Mouse (Mus musculus) erythroblast, embryonic 14.5 days (primary cell): ENCODE data around the gene Ccdc141. TPM values are rescaled to one million over a fixed set of nuclear protein-coding genes. Genes with fewer than 3 reads are reported as not detected.

Source experiments
- H3K27me3 ChIP-seq: 2 replicates; pipeline ENCODE4 v1.6.1; 2012; ENCODE audit warnings: inconsistent platforms; ENCODE audit not compliant: control insufficient read depth
- H3K36me3 ChIP-seq: 2 replicates; pipeline ENCODE4 v1.6.1; 2012; ENCODE audit warnings: mild to moderate bottlenecking, inconsistent platforms; ENCODE audit not compliant: control insufficient read depth
- H3K4me1 ChIP-seq: 2 replicates; pipeline ENCODE4 v1.6.1; 2012; ENCODE audit warnings: inconsistent platforms; ENCODE audit not compliant: control insufficient read depth
- H3K4me3 ChIP-seq: replicated peaks from 2 replicates; pipeline ENCODE3; 2012; ENCODE audit warnings: moderate library complexity, mild to moderate bottlenecking, inconsistent platforms
- H3K9me3 ChIP-seq: 2 replicates; pipeline ENCODE4 v1.6.1; 2012; ENCODE audit warnings: low read length, inconsistent platforms, mixed read lengths; ENCODE audit not compliant: control insufficient read depth
- GATA1 ChIP-seq: IDR thresholded peaks from 2 replicates; pipeline ENCODE4 v1.6.1; 2012; ENCODE audit warnings: low read length, inconsistent platforms, mixed read lengths
- TAL1 ChIP-seq: IDR thresholded peaks from 3 replicates; pipeline ENCODE4 v1.6.1; 2012; ENCODE audit warnings: low read length, inconsistent platforms, mixed read lengths
- polyA plus RNA-seq: library from polyadenylated mRNA; stranded (reverse); fragments of >175 nt; gene quantifications from 2 replicates; pipeline ENCODE4 v1.2.3, GENCODE M21; 2012

Gene Ccdc141
- polyA plus RNA-seq, 1 experiment: 0.01 TPM

GRCm38 (mm10) chr2:77126939-77127338, 43.5 kb downstream of the Ccdc141 start:
- no peak for TF ChIP-seq TAL1
- no peak for TF ChIP-seq GATA1
- peaks cover 2% of the 10 kb centered on the region; the same call in 1 of the 2 replicates for H3K4me1 ChIP-seq
- H3K9me3 ChIP-seq: no peaks in the 10 kb centered on the region
- H3K27me3 ChIP-seq: no peaks in the 10 kb centered on the region
- H3K36me3 ChIP-seq: no peaks in the 10 kb centered on the region
- no peak overlapping the region for H3K4me3 ChIP-seq

GRCm38 (mm10) chr2:77118102-77118501, 52.3 kb downstream of the Ccdc141 start:
- Histone ChIP-seq H3K4me1 (no peaks in the 10 kb centered on the region), H3K36me3 (no peaks in the 10 kb centered on the region), H3K4me3 (no peak overlapping the region), H3K27me3 (no peaks in the 10 kb centered on the region), H3K9me3 (no peaks in the 10 kb centered on the region)
- TF ChIP-seq GATA1 (no peak), TAL1 (no peak)

GRCm38 (mm10) chr2:77114335-77114734, 56.1 kb downstream of the Ccdc141 start:
- TF ChIP-seq GATA1 (no peak), TAL1 (no peak)
- Histone ChIP-seq H3K36me3 (no peaks in the 10 kb centered on the region), H3K27me3 (no peaks in the 10 kb centered on the region), H3K4me1 (no peaks in the 10 kb centered on the region), H3K4me3 (no peak overlapping the region), H3K9me3 (no peaks in the 10 kb centered on the region)

- Histone ChIP-seq H3K4me1 (no peaks in the 10 kb centered on the region), H3K27me3 (no peaks in the 10 kb centered on the region), H3K36me3 (no peaks in the 10 kb centered on the region), H3K9me3 (no peaks in the 10 kb centered on the region), H3K4me3 (no peak overlapping the region)
- TF ChIP-seq GATA1 (no peak), TAL1 (no peak)
These were observed 56.6 kb downstream of the Ccdc141 start for GRCm38 (mm10) chr2:77113867-77114266.

GRCm38 (mm10) chr2:77113026-77113425, 57.4 kb downstream of the Ccdc141 start:
- no peak overlapping the region for H3K4me3 ChIP-seq
- TF ChIP-seq GATA1: no peak
- no peak for TF ChIP-seq TAL1

GRCm38 (mm10) chr2:77111095-77111494, 59.3 kb downstream of the Ccdc141 start:
- Histone ChIP-seq H3K27me3 (no peaks in the 10 kb centered on the region), H3K4me1 (no peaks in the 10 kb centered on the region), H3K36me3 (no peaks in the 10 kb centered on the region), H3K4me3 (no peak overlapping the region), H3K9me3 (no peaks in the 10 kb centered on the region)
- TF ChIP-seq GATA1 (no peak), TAL1 (no peak)

More at GRCm38 (mm10) chr2:77113026-77113425, 57.4 kb downstream of the Ccdc141 start:
- Histone ChIP-seq H3K36me3 (no peaks in the 10 kb centered on the region), H3K9me3 (no peaks in the 10 kb centered on the region), H3K27me3 (no peaks in the 10 kb centered on the region), H3K4me1 (no peaks in the 10 kb centered on the region)

GRCm38 (mm10) chr2:77110365-77110764, 60.1 kb downstream of the Ccdc141 start:
- no peaks in the 10 kb centered on the region for H3K27me3 ChIP-seq
- TF ChIP-seq GATA1 (no peak), TAL1 (no peak)
- no peaks in the 10 kb centered on the region for H3K9me3 ChIP-seq
- H3K36me3 ChIP-seq: no peaks in the 10 kb centered on the region
- no peaks in the 10 kb centered on the region for H3K4me1 ChIP-seq
- H3K4me3 ChIP-seq: no peak overlapping the region

GRCm38 (mm10) chr2:77109506-77110123, 60.8 kb downstream of the Ccdc141 start:
- Histone ChIP-seq H3K4me1 (no peaks in the 10 kb centered on the region), H3K9me3 (no peaks in the 10 kb centered on the region), H3K4me3 (no peak overlapping the region), H3K36me3 (no peaks in the 10 kb centered on the region), H3K27me3 (no peaks in the 10 kb centered on the region)
- no peak for TF ChIP-seq TAL1
- TF ChIP-seq GATA1: no peak

- Histone ChIP-seq H3K27me3 (no peaks in the 10 kb centered on the region), H3K9me3 (no peaks in the 10 kb centered on the region), H3K36me3 (no peaks in the 10 kb centered on the region), H3K4me3 (no peak overlapping the region), H3K4me1 (no peaks in the 10 kb centered on the region)
- TF ChIP-seq TAL1: no peak
- no peak for TF ChIP-seq GATA1
These were observed 61.9 kb downstream of the Ccdc141 start for GRCm38 (mm10) chr2:77108562-77108961.

- TF ChIP-seq GATA1 (no peak), TAL1 (no peak)
- H3K4me1 ChIP-seq: no peaks in the 10 kb centered on the region
- no peaks in the 10 kb centered on the region for H3K36me3 ChIP-seq
- no peaks in the 10 kb centered on the region for H3K27me3 ChIP-seq
- H3K4me3 ChIP-seq: no peak overlapping the region
- H3K9me3 ChIP-seq: no peaks in the 10 kb centered on the region
These were observed 64.3 kb downstream of the Ccdc141 start for GRCm38 (mm10) chr2:77106150-77106549.
